In genomic region chr14:103440243-103440642, GRCm38 (mm10) we compare ENCODE assay signal across 12 mouse cellular contexts.
DNase-seq lines count a peak whose midpoint lies in the region; ATAC-seq and TF ChIP-seq lines count a peak whose summit lies in the region.
"Had no signal": no experiment of that assay in that cellular context is flagged by ENCODE, and none has a peak within 500 bp of the region (broad histone marks: within the 10 kb centered on the region; RNA-seq: fewer than 3 reads in every experiment).

No protein-coding gene starts in this region.

- H3K9ac ChIP-seq in hindbrain, postnatal 0 days (replicated peaks; ENCODE audit: low read length) = no peak overlapping the region
- H3K9ac ChIP-seq in hindbrain, embryonic 16.5 days (ENCODE audit: low read depth, low read length) = no peak overlapping the region
- H3K9ac ChIP-seq: embryonic facial prominence, embryonic 12.5 days; limb, embryonic 15.5 days had no signal

- peak; percentile 76; the same call in 1 of the 2 replicates for ATAC-seq in hindbrain, postnatal 0 days
- no peak for ATAC-seq in hindbrain, embryonic 16.5 days
- ATAC-seq: intestine, embryonic 16.5 days had no signal

- H3K27ac ChIP-seq in hindbrain, postnatal 0 days = no peak overlapping the region
- H3K27ac ChIP-seq in hindbrain, embryonic 16.5 days (ENCODE audit: low read depth, low read length) = no peak overlapping the region
- H3K27ac ChIP-seq: embryonic facial prominence, embryonic 12.5 days; limb, embryonic 15.5 days had no signal

- H3K36me3 ChIP-seq in hindbrain, postnatal 0 days (ENCODE audit: insufficient read depth, low read length) = no peaks in the 10 kb centered on the region
- H3K36me3 ChIP-seq in hindbrain, embryonic 16.5 days (ENCODE audit: control insufficient read depth, insufficient read depth, low read length) = no peaks in the 10 kb centered on the region
- H3K36me3 ChIP-seq: embryonic facial prominence, embryonic 12.5 days; limb, embryonic 15.5 days had no signal

- no peak overlapping the region for H3K4me2 ChIP-seq in hindbrain, postnatal 0 days (ENCODE audit: low read depth, low read length)
- H3K4me2 ChIP-seq in hindbrain, embryonic 16.5 days (ENCODE audit: low read length) = no peak overlapping the region
- H3K4me2 ChIP-seq: embryonic facial prominence, embryonic 12.5 days; limb, embryonic 15.5 days had no signal

- no peak for TF ChIP-seq CTCF in hindbrain, postnatal 0 days (IDR thresholded peaks at IDR 0.05; ENCODE audit: low read depth)

- no peaks in the 10 kb centered on the region for H3K27me3 ChIP-seq in hindbrain, postnatal 0 days (ENCODE audit: insufficient read depth, low read length)
- no peaks in the 10 kb centered on the region for H3K27me3 ChIP-seq in hindbrain, embryonic 16.5 days (replicated peaks; ENCODE audit: control insufficient read depth, insufficient read depth, low read length)
- H3K27me3 ChIP-seq: embryonic facial prominence, embryonic 12.5 days; limb, embryonic 15.5 days had no signal

- H3K9me3 ChIP-seq in hindbrain, postnatal 0 days (ENCODE audit: low read length) = no peaks in the 10 kb centered on the region
- H3K9me3 ChIP-seq in hindbrain, embryonic 16.5 days (ENCODE audit: control insufficient read depth, low read length) = no peaks in the 10 kb centered on the region
- H3K9me3 ChIP-seq: embryonic facial prominence, embryonic 12.5 days; limb, embryonic 15.5 days had no signal

- 46% methylated on average over 8 of the region's 8 CpGs for WGBS in hindbrain, postnatal 0 days
- WGBS in hindbrain, embryonic 16.5 days = 55% methylated on average over 8 of the region's 8 CpGs

- H3K4me3 ChIP-seq in hindbrain, postnatal 0 days (ENCODE audit: low read length) = no peak overlapping the region
- H3K4me3 ChIP-seq in hindbrain, embryonic 16.5 days (ENCODE audit: low read length) = no peak overlapping the region
- H3K4me3 ChIP-seq: embryonic facial prominence, embryonic 12.5 days; limb, embryonic 15.5 days; myocyte had no signal

- no peaks in the 10 kb centered on the region for H3K4me1 ChIP-seq in hindbrain, postnatal 0 days (ENCODE audit: insufficient read depth, low read length)
- H3K4me1 ChIP-seq in hindbrain, embryonic 16.5 days (ENCODE audit: control insufficient read depth, insufficient read depth, low read depth, low read length) = no peaks in the 10 kb centered on the region
- H3K4me1 ChIP-seq: embryonic facial prominence, embryonic 12.5 days; limb, embryonic 15.5 days had no signal

- peak; percentile 31 for DNase-seq in hindbrain, postnatal 0 days (ENCODE audit: low spot score)
- peak; percentile 8 for DNase-seq in adipocyte (ENCODE audit: low spot score)
- peak; percentile 31 to 55 for DNase-seq in frontal cortex, postnatal 10 days (ENCODE audit: low spot score in 2 of 2)
- DNase-seq in right cerebral cortex, postnatal 10 days (ENCODE audit: low spot score in 2 of 2) = peak; percentile 48 to 49
- no peak for DNase-seq in spleen, postnatal 10 days (ENCODE audit: low spot score in 2 of 2)
- no peak for DNase-seq in kidney, adult 11 months
- DNase-seq in heart, postnatal 4 days = no peak

Comparison
In these comparisons a context has a peak if more than half of its experiments do, and no peak if none do; other contexts are left out.
1. DNase-seq: peak in hindbrain, postnatal 0 days (single experiment), adipocyte (single experiment), frontal cortex, postnatal 10 days (2 of 2) and right cerebral cortex, postnatal 10 days (2 of 2); none in spleen, postnatal 10 days (0 of 2), kidney, adult 11 months (single experiment) and heart, postnatal 4 days (single experiment).